Mouse (Mus musculus) stomach, embryonic 14.5 days (tissue): ENCODE measurements around the gene Brwd1. TPM values are rescaled to one million over a fixed set of nuclear protein-coding genes. Genes with fewer than 3 reads are reported as not detected.
A peak's percentile ranks its signal among the peaks of the same experiment; 100 is the strongest.

Experiments
- ATAC-seq: fragments of 200-750 bp; cut with Nextera tagmentation; 2 replicates; pipeline ENCODE4 v1.8.0; 2017; ENCODE audit warnings: low read depth, moderate TSS enrichment; ENCODE audit not compliant: insufficient number of reproducible peaks, insufficient read depth, low FRiP score
- H3K27ac ChIP-seq: fragments of 300-500 bp; sonication (generic); 2 replicates; pipeline ENCODE4 v1.5.1; 2014; ENCODE audit warnings: mild to moderate bottlenecking, low read length, moderate library complexity, mixed read lengths
- H3K27me3 ChIP-seq: fragments of 300-500 bp; sonication (generic); 2 replicates; pipeline ENCODE4 v1.6.1; 2014; ENCODE audit warnings: low read length, control low read depth, mixed read lengths; ENCODE audit not compliant: control insufficient read depth, insufficient read depth
- H3K36me3 ChIP-seq: fragments of 300-500 bp; sonication (generic); 2 replicates; pipeline ENCODE4 v1.6.1; 2014; ENCODE audit warnings: mild to moderate bottlenecking, control low read depth, low read length, moderate library complexity, mixed read lengths; ENCODE audit not compliant: control insufficient read depth, insufficient read depth
- H3K4me1 ChIP-seq: fragments of 300-500 bp; sonication (generic); 2 replicates; pipeline ENCODE4 v1.6.1; 2014; ENCODE audit warnings: low read length, control low read depth, mixed read lengths; ENCODE audit not compliant: control insufficient read depth, insufficient read depth
- H3K4me2 ChIP-seq: fragments of 300-500 bp; sonication (generic); replicated peaks from 2 replicates; pipeline ENCODE4 v1.6.1; 2014; ENCODE audit warnings: low read depth, low read length, control low read depth
- H3K4me3 ChIP-seq: fragments of 300-500 bp; sonication (generic); 2 replicates; pipeline ENCODE4 v1.5.1; 2014; ENCODE audit warnings: low read depth, low read length, control low read depth
- H3K9ac ChIP-seq: fragments of 300-500 bp; sonication (generic); replicated peaks from 2 replicates; pipeline ENCODE4 v1.6.1; 2014; ENCODE audit warnings: low read depth, mild to moderate bottlenecking, control low read depth, low read length, moderate library complexity, mixed read lengths
- H3K9me3 ChIP-seq: fragments of 300-500 bp; sonication (generic); 2 replicates; pipeline ENCODE4 v1.6.1; 2016; ENCODE audit warnings: low read depth, low read length, control low read depth; ENCODE audit not compliant: control insufficient read depth
- WGBS: fragments of 180-500 bp; shearing (Covaris S2); extraction: QIAGEN DNeasy Blood & Tissue Kit; methylation state at CpG from one replicate; pipeline ENCODE4 v1.1.7; 2014; 5-methylcytosine and 5-hydroxymethylcytosine counted together
- polyA plus RNA-seq: library from polyadenylated mRNA; unstranded; fragments of >200 nt; fragmentation: Nextera tagmentation; extraction: Ambion mirVana; gene quantifications from 2 replicates; pipeline ENCODE4 v1.2.1, GENCODE M21; 2014

Brwd1 gene
- polyA plus RNA-seq, 1 experiment from 2014 or later: 133 TPM

GRCm38 (mm10) chr16:96087001-96087400 is 4.7 kb upstream of the Brwd1 start:
- 73% methylated on average over 12 of the region's 12 CpGs for WGBS
- no peak for ATAC-seq

GRCm38 (mm10) chr16:96085597-96085996 is 3.3 kb upstream of the Brwd1 start:
- Histone ChIP-seq H3K4me2 (no peak overlapping the region), H3K27ac (no peak overlapping the region), H3K4me1 (peaks cover 11% of the 10 kb centered on the region; the same call in 1 of the 2 replicates), H3K36me3 (peaks cover 4% of the 10 kb centered on the region), H3K9ac (no peak overlapping the region), H3K4me3 (no peak overlapping the region), H3K9me3 (no peaks in the 10 kb centered on the region), H3K27me3 (no peaks in the 10 kb centered on the region)
- no peak for ATAC-seq

More at GRCm38 (mm10) chr16:96087001-96087400, 4.7 kb upstream of the Brwd1 start:
- H3K27me3 ChIP-seq: no peaks in the 10 kb centered on the region
- H3K9me3 ChIP-seq: no peaks in the 10 kb centered on the region
- no peak overlapping the region for H3K9ac ChIP-seq
- H3K36me3 ChIP-seq: no peaks in the 10 kb centered on the region
- H3K4me1 ChIP-seq: peaks cover 5% of the 10 kb centered on the region; the same call in 1 of the 2 replicates
- no peak overlapping the region for H3K4me2 ChIP-seq
- no peak overlapping the region for H3K27ac ChIP-seq
- no peak overlapping the region for H3K4me3 ChIP-seq

DNA sequence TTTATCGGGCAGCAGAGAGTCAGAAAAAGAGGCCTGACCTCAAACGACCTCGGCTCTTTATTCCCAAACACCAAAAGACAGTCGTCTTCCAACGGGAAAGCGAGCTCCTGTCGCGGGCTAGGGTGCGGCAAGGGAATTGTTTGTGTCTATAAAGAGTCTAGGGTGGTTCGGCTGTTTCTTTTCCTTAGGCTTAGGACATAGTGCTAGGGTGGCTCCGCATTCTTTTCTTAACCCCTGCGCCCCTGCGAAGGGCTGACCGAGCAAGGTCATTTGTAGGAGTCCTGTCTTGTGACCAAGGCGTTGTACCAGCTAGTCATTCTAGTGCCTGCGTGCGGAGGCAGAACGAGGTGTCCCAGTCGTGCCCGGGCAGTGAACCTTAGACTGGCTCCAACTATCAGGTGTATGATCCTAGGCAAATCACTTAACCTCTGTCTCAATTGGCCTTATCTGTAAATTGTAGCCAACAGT is 887 bp upstream of the Brwd1 start:
- Histone ChIP-seq H3K4me3 (peak overlapping the region; percentile 100), H3K36me3 (peaks cover 21% of the 10 kb centered on the region), H3K27ac (peak overlapping the region; percentile 99), H3K9me3 (no peaks in the 10 kb centered on the region), H3K27me3 (no peaks in the 10 kb centered on the region), H3K9ac (peak overlapping the region; percentile 97), H3K4me2 (peak overlapping the region; percentile 67), H3K4me1 (peaks cover 12% of the 10 kb centered on the region; the same call in 1 of the 2 replicates)
- WGBS: 4% methylated on average over 20 of the region's 20 CpGs
- peak; percentile 4; the same call in 1 of the 2 replicates for ATAC-seq

DNA sequence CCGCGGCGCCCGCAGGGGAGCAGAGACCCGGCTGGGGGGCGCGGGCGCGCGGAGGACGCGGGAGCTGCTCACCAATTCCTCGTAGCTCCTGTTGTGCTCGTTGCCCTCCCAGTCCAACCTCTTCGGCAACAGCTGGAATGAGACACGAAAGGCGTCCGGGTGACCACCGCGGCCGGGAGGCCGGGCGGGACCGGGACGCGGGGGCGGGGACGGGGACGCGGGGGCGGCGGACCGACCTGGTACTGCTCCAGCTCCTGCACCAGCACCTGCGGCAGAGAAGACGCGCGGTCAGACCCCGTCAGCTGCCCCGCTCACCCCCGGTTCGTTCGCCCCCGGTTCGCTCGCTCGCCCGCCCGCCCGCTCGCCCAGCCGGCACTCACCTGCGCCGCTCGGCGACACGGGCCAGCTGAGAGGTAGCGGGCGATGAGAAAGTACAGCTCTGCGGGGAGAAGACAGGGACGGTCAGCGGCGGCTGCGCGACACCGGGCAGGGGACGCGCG is 534 bp downstream of the Brwd1 start:
- WGBS: under 1% methylated on average over 49 of the region's 68 CpGs
- Histone ChIP-seq H3K4me2 (peak overlapping the region; percentile 67), H3K4me1 (peaks cover 12% of the 10 kb centered on the region; the same call in 1 of the 2 replicates), H3K4me3 (peak overlapping the region; percentile 100), H3K36me3 (peaks cover 24% of the 10 kb centered on the region), H3K27me3 (no peaks in the 10 kb centered on the region), H3K9me3 (no peaks in the 10 kb centered on the region), H3K27ac (peak overlapping the region; percentile 99), H3K9ac (peak overlapping the region; percentile 97)
- peak; percentile 16; the same call in 1 of the 2 replicates for ATAC-seq

- WGBS: under 1% methylated on average over 26 of the region's 28 CpGs
- ATAC-seq: peak; percentile 90
- Histone ChIP-seq H3K9ac (peak overlapping the region; percentile 97), H3K27ac (peak overlapping the region; percentile 99), H3K4me2 (peak overlapping the region; percentile 67), H3K9me3 (no peaks in the 10 kb centered on the region), H3K36me3 (peaks cover 24% of the 10 kb centered on the region), H3K4me3 (peak overlapping the region; percentile 100), H3K4me1 (peaks cover 12% of the 10 kb centered on the region; the same call in 1 of the 2 replicates), H3K27me3 (no peaks in the 10 kb centered on the region)
Observed at GRCm38 (mm10) chr16:96081331-96081730, 995 bp downstream of the Brwd1 start.

DNA sequence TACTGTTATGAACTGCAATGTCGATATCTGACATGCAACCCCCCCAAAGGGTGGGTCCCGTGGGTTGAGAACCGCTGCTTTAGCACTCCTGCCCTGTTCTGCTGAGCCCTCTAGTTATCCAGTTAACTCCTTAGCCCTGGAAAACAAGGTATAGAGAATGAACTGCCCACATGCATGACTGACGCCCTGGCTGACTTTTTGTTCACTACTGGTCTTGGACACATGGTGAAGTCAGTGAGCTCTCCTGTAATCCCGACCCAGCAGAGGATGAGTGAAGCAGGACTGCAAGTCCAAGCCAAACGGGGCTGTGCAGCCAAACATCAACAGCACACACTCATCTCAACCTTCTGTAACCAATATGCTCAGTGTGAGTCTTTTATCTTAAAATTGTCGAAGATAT is 1.8 kb downstream of the Brwd1 start:
- Histone ChIP-seq H3K9me3 (no peaks in the 10 kb centered on the region), H3K4me1 (peaks cover 12% of the 10 kb centered on the region; the same call in 1 of the 2 replicates), H3K27ac (no peak overlapping the region), H3K4me3 (peak overlapping the region; percentile 100), H3K9ac (no peak overlapping the region), H3K4me2 (peak overlapping the region; percentile 67; the same call in 1 of the 2 replicates), H3K27me3 (no peaks in the 10 kb centered on the region), H3K36me3 (peaks cover 24% of the 10 kb centered on the region)
- ATAC-seq: no peak
- 86% methylated on average over 7 of the region's 7 CpGs for WGBS

DNA sequence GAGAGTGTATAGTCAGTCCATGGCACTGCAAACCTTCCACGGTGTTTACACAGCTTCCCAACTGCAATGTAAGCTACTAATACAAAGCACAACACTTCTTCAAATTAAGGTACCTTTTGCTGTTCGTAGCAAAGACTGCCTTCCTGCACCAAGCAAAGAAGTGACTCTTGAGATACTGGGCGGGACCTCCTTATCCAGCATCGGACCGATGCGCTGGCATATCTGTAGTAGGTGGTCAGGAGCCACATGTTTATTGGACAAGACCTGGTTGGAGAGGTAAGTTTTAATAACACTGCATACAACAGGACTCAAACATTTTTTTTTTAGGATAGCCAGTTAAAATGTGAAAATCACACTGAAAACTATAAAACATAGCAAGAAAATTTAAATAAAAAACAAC is 14.0 kb downstream of the Brwd1 start:
- Histone ChIP-seq H3K4me3 (no peak overlapping the region), H3K36me3 (peaks cover 66% of the 10 kb centered on the region), H3K9me3 (no peaks in the 10 kb centered on the region), H3K27me3 (no peaks in the 10 kb centered on the region), H3K27ac (no peak overlapping the region), H3K4me1 (no peaks in the 10 kb centered on the region), H3K4me2 (no peak overlapping the region), H3K9ac (no peak overlapping the region)
- no peak for ATAC-seq
- 95% methylated on average over 6 of the region's 6 CpGs for WGBS

DNA sequence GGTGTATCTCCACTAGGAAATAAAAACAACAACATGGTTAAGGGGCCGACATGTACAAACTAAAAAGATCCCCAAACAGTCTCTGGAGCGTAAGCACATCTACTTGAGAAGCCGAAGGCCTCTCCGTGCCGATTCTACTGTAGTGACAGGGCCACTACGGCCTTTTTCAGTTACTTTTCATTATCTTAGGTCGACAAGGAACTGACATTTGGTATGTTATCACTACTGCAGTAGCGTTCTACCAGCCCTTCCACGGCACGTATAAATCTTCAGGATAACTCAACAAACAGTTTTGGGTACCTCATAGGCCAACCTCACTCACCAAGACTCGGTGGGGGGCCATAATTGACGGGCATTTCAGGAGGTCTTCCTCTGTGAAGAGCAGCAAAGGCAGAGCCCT is 16.2 kb downstream of the Brwd1 start:
- Histone ChIP-seq H3K4me2 (no peak overlapping the region), H3K4me3 (no peak overlapping the region), H3K9me3 (no peaks in the 10 kb centered on the region), H3K9ac (no peak overlapping the region), H3K36me3 (peaks cover 75% of the 10 kb centered on the region), H3K4me1 (no peaks in the 10 kb centered on the region), H3K27ac (no peak overlapping the region), H3K27me3 (no peaks in the 10 kb centered on the region)
- ATAC-seq: no peak
- 91% methylated on average over 12 of the region's 12 CpGs for WGBS

GRCm38 (mm10) chr16:96064649-96065048 is 17.7 kb downstream of the Brwd1 start:
- Histone ChIP-seq H3K27ac (no peak overlapping the region), H3K4me3 (no peak overlapping the region), H3K36me3 (peaks cover 78% of the 10 kb centered on the region), H3K9ac (no peak overlapping the region), H3K27me3 (no peaks in the 10 kb centered on the region), H3K4me1 (no peaks in the 10 kb centered on the region), H3K9me3 (no peaks in the 10 kb centered on the region), H3K4me2 (no peak overlapping the region)
- WGBS: 91% methylated on average over 6 of the region's 6 CpGs
- ATAC-seq: no peak
